Mouse (Mus musculus) liver, adult 2 months (tissue): ENCODE measurements around the gene Klri1. TPM values are rescaled to one million over a fixed set of nuclear protein-coding genes. Genes with fewer than 3 reads are reported as not detected.
"Not testable (repeated sequence)": the region's sequence is repeated elsewhere in the genome, so short reads cannot be mapped to it uniquely, and the experiment has no call there.

Source experiments
- DNase-seq: peaks from one replicate; pipeline ENCODE4 v3.0.0-alpha.2; 2011; ENCODE audit warnings: low read depth, low spot score; ENCODE audit errors: extremely low read depth
- H3K27ac ChIP-seq: fragments of 200-500 bp; replicated peaks from 2 replicates; pipeline ENCODE4 v1.5.1; 2012; ENCODE audit warnings: low read depth, mild to moderate bottlenecking, control low read depth, inconsistent platforms, low read length; ENCODE audit not compliant: insufficient read depth
- H3K27me3 ChIP-seq: fragments of 200-500 bp; 2 replicates; pipeline ENCODE4 v1.6.1; 2012; ENCODE audit warnings: mild to moderate bottlenecking, moderate library complexity, low read length, inconsistent platforms; ENCODE audit not compliant: control insufficient read depth, insufficient read depth
- H3K36me3 ChIP-seq: fragments of 200-500 bp; 2 replicates; pipeline ENCODE4 v1.6.1; 2012; ENCODE audit warnings: low read length, inconsistent platforms; ENCODE audit not compliant: control insufficient read depth, insufficient read depth
- H3K4me1 ChIP-seq: fragments of 200-500 bp; 2 replicates; pipeline ENCODE4 v1.6.1; 2011; ENCODE audit warnings: low read length; ENCODE audit not compliant: control insufficient read depth, insufficient read depth
- H3K4me3 ChIP-seq: fragments of 200-500 bp; 2 replicates; pipeline ENCODE4 v1.5.1; 2011; ENCODE audit warnings: low read depth, mild to moderate bottlenecking, control low read depth, low read length, moderate library complexity; ENCODE audit not compliant: insufficient read depth
- H3K79me2 ChIP-seq: fragments of 200-500 bp; 2 replicates; pipeline ENCODE4 v1.6.1; 2012; ENCODE audit warnings: inconsistent platforms, mild to moderate bottlenecking, low read length, moderate library complexity; ENCODE audit not compliant: control insufficient read depth, insufficient read depth
- H3K9ac ChIP-seq: fragments of 200-500 bp; 2 replicates; pipeline ENCODE4 v1.6.1; 2012; ENCODE audit warnings: low read depth, mild to moderate bottlenecking, control low read depth, inconsistent platforms, low read length
- CTCF ChIP-seq: fragments of 200-500 bp; IDR thresholded peaks from 2 replicates; pipeline ENCODE4 v1.5.1; 2011; ENCODE audit warnings: low read depth, low read length, control low read depth
- POLR2A ChIP-seq: fragments of 200-500 bp; IDR thresholded peaks from 2 replicates; pipeline ENCODE4 v1.6.1; 2011; ENCODE audit warnings: low read length, control low read depth; ENCODE audit not compliant: insufficient read depth; ENCODE audit errors: extremely low read depth
- WGBS: fragments of 180-500 bp; shearing (Covaris S2); methylation state at CpG from one replicate; pipeline ENCODE4 v1.1.7; 2018; 5-methylcytosine and 5-hydroxymethylcytosine counted together
- polyA plus RNA-seq: library from polyadenylated mRNA; depleted of rRNA; stranded (reverse); fragments of >200 nt; gene quantifications from 2 replicates; pipeline ENCODE4 v1.2.3, GENCODE M21; 2012; rRNA removed
- total RNA-seq: library from RNA; depleted of rRNA; stranded (reverse); fragments of >200 nt; gene quantifications from 2 replicates; pipeline ENCODE4 v1.2.3, GENCODE M21; 2014; rRNA removed

Klri1 gene
- total and polyA plus RNA-seq, 2 experiments, result 0.28 TPM; not detected in 1

DNA sequence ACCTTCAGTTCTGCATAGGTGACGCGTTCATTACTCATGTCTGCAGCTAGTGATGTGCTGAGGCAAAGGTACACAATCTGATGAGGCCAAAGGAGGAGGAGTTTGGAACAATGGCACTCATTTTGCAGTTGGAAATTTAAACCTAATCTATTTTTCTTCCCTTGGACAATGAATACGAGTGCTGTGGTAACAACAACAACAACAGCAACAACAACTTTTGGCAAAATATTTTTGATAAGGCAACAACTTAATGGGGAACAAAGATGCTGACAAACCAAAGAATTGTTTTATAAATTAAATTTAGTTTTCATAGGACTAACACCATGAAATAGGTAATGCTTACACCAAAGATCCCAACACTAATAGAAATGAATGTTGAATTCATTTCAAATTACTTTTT lies 38.1 kb downstream of the Klri1 start, which contains the start of gene Klrc1:
TSS of gene Klrc1 (minus strand) at position 101 of the 400 bp plus-strand sequence.
- Histone ChIP-seq H3K79me2 (no peaks in the 10 kb centered on the region), H3K27ac (no peak within 1 kb of the TSS), H3K27me3 (no peaks in the 10 kb centered on the region), H3K9ac (no peak within 1 kb of the TSS), H3K4me3 (no peak within 1 kb of the TSS), H3K4me1 (no peaks in the 10 kb centered on the region), H3K36me3 (no peaks in the 10 kb centered on the region)
- WGBS, result 72% methylated on average over 3 of the region's 3 CpGs
- DNase-seq, result no peak
- TF ChIP-seq CTCF (no peak), POLR2A (no peak)

DNA sequence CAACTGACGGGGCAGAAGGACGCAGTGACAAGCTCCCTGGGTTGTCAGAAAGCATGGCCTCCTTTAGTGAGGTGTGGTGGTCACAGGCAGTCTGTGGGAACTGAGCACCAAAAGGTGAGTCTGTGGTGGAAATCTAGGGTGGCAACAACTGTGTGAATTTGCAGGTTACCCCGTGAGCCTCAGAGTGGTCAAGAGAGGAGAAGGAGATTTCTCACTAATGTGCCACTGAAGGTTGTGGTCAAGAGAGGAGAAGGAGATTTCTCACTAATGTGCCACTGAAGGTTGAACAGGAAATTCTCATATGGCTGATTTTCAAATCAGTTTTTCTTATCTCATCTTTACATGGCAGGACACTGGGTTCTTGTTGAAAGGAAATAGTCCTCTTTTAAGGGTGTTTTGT lies 55.6 kb downstream of the Klri1 start:
- not testable (repeated sequence) for H3K79me2 ChIP-seq, H3K9ac ChIP-seq, H3K4me1 ChIP-seq, H3K4me3 ChIP-seq, H3K27me3 ChIP-seq, H3K27ac ChIP-seq, H3K36me3 ChIP-seq, DNase-seq
- 60% methylated on average over 1 of the region's 3 CpGs for WGBS

DNA sequence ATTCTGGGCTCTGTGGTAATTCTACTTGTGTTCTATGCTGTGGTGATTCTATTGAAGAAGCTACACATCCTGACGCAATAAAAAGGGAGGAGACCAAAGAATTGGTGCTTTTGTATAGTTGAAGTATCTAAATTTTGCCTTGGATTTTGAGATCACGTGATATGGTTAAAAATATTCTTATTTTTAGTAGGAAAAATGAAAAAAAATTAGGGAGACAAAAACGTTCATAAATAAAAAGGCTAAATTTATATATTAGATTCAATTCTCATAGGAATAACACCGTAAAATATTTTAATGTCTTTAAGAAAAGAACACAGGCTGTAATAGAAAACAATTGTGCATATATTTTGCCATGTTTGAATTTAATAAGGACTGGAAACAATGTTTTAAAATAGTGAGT lies 56.3 kb downstream of the Klri1 start, which contains the start of gene Klrc2:
TSS of gene Klrc2 (minus strand) at position 101 of the 400 bp plus-strand sequence.
- not testable (repeated sequence) for H3K4me3 ChIP-seq, H3K9ac ChIP-seq, H3K36me3 ChIP-seq, H3K27me3 ChIP-seq, DNase-seq, H3K27ac ChIP-seq, H3K4me1 ChIP-seq, H3K79me2 ChIP-seq
- WGBS, result 67% methylated on average over 4 of the region's 4 CpGs

Other genes starting within 250 kb of the Klri1 start
- gene Olr1, start 210.0 kb downstream of the Klri1 start, total RNA-seq, result 0.07 TPM in 1 of 2 replicates, not detected in the other
- not detected in 2 replicates for gene Olr1, start 210.0 kb downstream of the Klri1 start, polyA plus RNA-seq
- gene Tmem52b, start 204.6 kb downstream of the Klri1 start, total RNA-seq, result not detected in 2 replicates
- gene Tmem52b, start 204.6 kb downstream of the Klri1 start, polyA plus RNA-seq, result not detected in 2 replicates
- 355 and 458 TPM in 2 replicates for gene Gabarapl1, start 184.0 kb downstream of the Klri1 start, total RNA-seq
- 318 and 321 TPM in 2 replicates for gene Gabarapl1, start 184.0 kb downstream of the Klri1 start, polyA plus RNA-seq
- gene Klre1, start 139.2 kb downstream of the Klri1 start, total RNA-seq, result 0.20 and 0.28 TPM in 2 replicates
- 0.07 and 0.10 TPM in 2 replicates for gene Klre1, start 139.2 kb downstream of the Klri1 start, polyA plus RNA-seq
- 0.83 and 1.3 TPM in 2 replicates for gene Klrd1, start 125.3 kb downstream of the Klri1 start, total RNA-seq
- 0.13 and 0.14 TPM in 2 replicates for gene Klrd1, start 125.3 kb downstream of the Klri1 start, polyA plus RNA-seq
- gene Klrk1, start 93.3 kb downstream of the Klri1 start, total RNA-seq, result 3.0 and 3.3 TPM in 2 replicates
- gene Klrk1, start 93.3 kb downstream of the Klri1 start, polyA plus RNA-seq, result 0.19 and 0.23 TPM in 2 replicates
- not detected in 2 replicates for gene Klrc3, start 73.8 kb downstream of the Klri1 start, total RNA-seq
- not detected in 2 replicates for gene Klrc3, start 73.8 kb downstream of the Klri1 start, polyA plus RNA-seq
- gene Klrc2, start 56.4 kb downstream of the Klri1 start, total RNA-seq, result 0.65 and 0.81 TPM in 2 replicates
- gene Klrc2, start 56.4 kb downstream of the Klri1 start, polyA plus RNA-seq, result not detected in 2 replicates
- gene Klrc1, start 38.2 kb downstream of the Klri1 start, total RNA-seq, result 1.7 and 2.2 TPM in 2 replicates
- 0.07 and 0.20 TPM in 2 replicates for gene Klrc1, start 38.2 kb downstream of the Klri1 start, polyA plus RNA-seq
- 0.07 and 0.09 TPM in 2 replicates for gene Klri2, start 23.4 kb upstream of the Klri1 start, total RNA-seq
- gene Klri2, start 23.4 kb upstream of the Klri1 start, polyA plus RNA-seq, result not detected in 2 replicates
- not detected in 2 replicates for gene Gm156, start 67.1 kb upstream of the Klri1 start, total RNA-seq
- not detected in 2 replicates for gene Gm156, start 67.1 kb upstream of the Klri1 start, polyA plus RNA-seq
- not detected in 2 replicates for gene Gm17631, start 145.5 kb upstream of the Klri1 start, total RNA-seq
- not detected in 2 replicates for gene Gm17631, start 145.5 kb upstream of the Klri1 start, polyA plus RNA-seq
- gene Klra17, start 159.5 kb upstream of the Klri1 start, total RNA-seq, result 0.09 and 0.34 TPM in 2 replicates
- not detected in 2 replicates for gene Klra17, start 159.5 kb upstream of the Klri1 start, polyA plus RNA-seq
- 0.20 TPM in 1 of 2 replicates, not detected in the other for gene Klra5, start 200.5 kb upstream of the Klri1 start, total RNA-seq
- gene Klra5, start 200.5 kb upstream of the Klri1 start, polyA plus RNA-seq, result not detected in 2 replicates